Mouse (Mus musculus): ENCODE results near the gene Tpi1. TPM values are rescaled to one million over a fixed set of nuclear protein-coding genes. Genes with fewer than 3 reads are reported as not detected.

The Tpi1 gene
- polyA plus RNA-seq (2014; fragmentation: Nextera tagmentation; extraction: Ambion mirVana), result 861 and 874 TPM in 2 replicates

- Histone ChIP-seq H3K27me3 (replicated peaks; ENCODE audit: control insufficient read depth, insufficient read depth, low read length) (no peaks in the 10 kb centered on the region), H3K4me1 (ENCODE audit: control insufficient read depth, insufficient read depth, low read length) (peaks cover 11% of the 10 kb centered on the region), H3K36me3 (ENCODE audit: control insufficient read depth, insufficient read depth, low read length) (peaks cover 53% of the 10 kb centered on the region), H3K4me2 (ENCODE audit: low read depth, low read length) (peak within 1 kb of the TSS; percentile 88), H3K4me3 (ENCODE audit: low read depth, low read length) (peak within 1 kb of the TSS; percentile 72), H3K27ac (replicated peaks; ENCODE audit: low read depth, low read length) (peak within 1 kb of the TSS; percentile 89), H3K9me3 (ENCODE audit: control insufficient read depth, low read length) (no peaks in the 10 kb centered on the region), H3K9ac (ENCODE audit: low read depth, low read length) (peak within 1 kb of the TSS; percentile 85)
- WGBS, result under 1% methylated on average over 22 of the region's 22 CpGs
- ATAC-seq (ENCODE audit: low read depth) (peak; percentile 90), DNase-seq (ENCODE audit: low spot score) (peak; percentile 95)
These were observed at the start of gene Tpi1 for GRCm38 (mm10) chr6:124813933-124814332. TSS of gene Tpi1 (minus strand) at chr6:124814296.

GRCm38 (mm10) chr6:124863125-124863657 lies 49.1 kb upstream of the Tpi1 start:
- Histone ChIP-seq H3K36me3 (ENCODE audit: control insufficient read depth, insufficient read depth, low read length) (no peaks in the 10 kb centered on the region), H3K9ac (ENCODE audit: low read depth, low read length) (peak overlapping the region; percentile 76), H3K4me2 (ENCODE audit: low read depth, low read length) (peak overlapping the region; percentile 95), H3K27ac (replicated peaks; ENCODE audit: low read depth, low read length) (peak overlapping the region; percentile 48; the same call in 1 of the 2 replicates), H3K4me1 (ENCODE audit: control insufficient read depth, insufficient read depth, low read length) (peaks cover 10% of the 10 kb centered on the region), H3K27me3 (replicated peaks; ENCODE audit: control insufficient read depth, insufficient read depth, low read length) (no peaks in the 10 kb centered on the region), H3K4me3 (ENCODE audit: low read depth, low read length) (peak overlapping the region; percentile 57), H3K9me3 (ENCODE audit: control insufficient read depth, low read length) (no peaks in the 10 kb centered on the region)
- WGBS, result under 1% methylated on average over 11 of the region's 16 CpGs
- no peak for DNase-seq (ENCODE audit: low spot score)
- ATAC-seq (ENCODE audit: low read depth), result peak; percentile 17; the same call in 1 of the 2 replicates

- peak overlapping the region; percentile 57 for H3K4me3 ChIP-seq (ENCODE audit: low read depth, low read length)
- H3K9me3 ChIP-seq (ENCODE audit: control insufficient read depth, low read length), result no peaks in the 10 kb centered on the region
- WGBS, result 10% methylated on average over 8 of the region's 8 CpGs
- peak overlapping the region; percentile 76 for H3K9ac ChIP-seq (ENCODE audit: low read depth, low read length)
- DNase-seq (ENCODE audit: low spot score) (no peak), ATAC-seq (ENCODE audit: low read depth) (no peak)
- no peak overlapping the region for H3K27ac ChIP-seq (replicated peaks; ENCODE audit: low read depth, low read length)
- H3K36me3 ChIP-seq (ENCODE audit: control insufficient read depth, insufficient read depth, low read length), result no peaks in the 10 kb centered on the region
- peak overlapping the region; percentile 95 for H3K4me2 ChIP-seq (ENCODE audit: low read depth, low read length)
- no peaks in the 10 kb centered on the region for H3K27me3 ChIP-seq (replicated peaks; ENCODE audit: control insufficient read depth, insufficient read depth, low read length)
- peaks cover 11% of the 10 kb centered on the region for H3K4me1 ChIP-seq (ENCODE audit: control insufficient read depth, insufficient read depth, low read length)
These were observed 48.5 kb upstream of the Tpi1 start for GRCm38 (mm10) chr6:124862406-124863124.

- H3K9ac ChIP-seq (ENCODE audit: low read depth, low read length), result 0 out of 2 replicates have a peak overlapping the region, but pooled peaks have one; percentile 30
- no peak overlapping the region; the same call in 1 of the 2 replicates for H3K4me2 ChIP-seq (ENCODE audit: low read depth, low read length)
- H3K9me3 ChIP-seq (ENCODE audit: control insufficient read depth, low read length), result no peaks in the 10 kb centered on the region
- DNase-seq (ENCODE audit: low spot score) (no peak), ATAC-seq (ENCODE audit: low read depth) (no peak)
- peaks cover 11% of the 10 kb centered on the region for H3K4me1 ChIP-seq (ENCODE audit: control insufficient read depth, insufficient read depth, low read length)
- no peak overlapping the region for H3K4me3 ChIP-seq (ENCODE audit: low read depth, low read length)
- no peaks in the 10 kb centered on the region for H3K36me3 ChIP-seq (ENCODE audit: control insufficient read depth, insufficient read depth, low read length)
- 20% methylated on average over 3 of the region's 3 CpGs for WGBS
- no peaks in the 10 kb centered on the region for H3K27me3 ChIP-seq (replicated peaks; ENCODE audit: control insufficient read depth, insufficient read depth, low read length)
- H3K27ac ChIP-seq (replicated peaks; ENCODE audit: low read depth, low read length), result no peak overlapping the region
These were observed 47.7 kb upstream of the Tpi1 start for GRCm38 (mm10) chr6:124861802-124862201.

GRCm38 (mm10) chr6:124861266-124861665 lies 47.2 kb upstream of the Tpi1 start:
- ATAC-seq (ENCODE audit: low read depth) (no peak), DNase-seq (ENCODE audit: low spot score) (no peak)
- 0 out of 2 replicates have a peak overlapping the region, but pooled peaks have one; percentile 30 for H3K9ac ChIP-seq (ENCODE audit: low read depth, low read length)
- WGBS, result 88% methylated on average over 17 of the region's 19 CpGs
- no peaks in the 10 kb centered on the region for H3K27me3 ChIP-seq (replicated peaks; ENCODE audit: control insufficient read depth, insufficient read depth, low read length)
- no peak overlapping the region for H3K4me2 ChIP-seq (ENCODE audit: low read depth, low read length)
- no peak overlapping the region for H3K4me3 ChIP-seq (ENCODE audit: low read depth, low read length)
- no peaks in the 10 kb centered on the region for H3K9me3 ChIP-seq (ENCODE audit: control insufficient read depth, low read length)
- peaks cover 12% of the 10 kb centered on the region for H3K4me1 ChIP-seq (ENCODE audit: control insufficient read depth, insufficient read depth, low read length)
- no peak overlapping the region for H3K27ac ChIP-seq (replicated peaks; ENCODE audit: low read depth, low read length)
- no peaks in the 10 kb centered on the region for H3K36me3 ChIP-seq (ENCODE audit: control insufficient read depth, insufficient read depth, low read length)

GRCm38 (mm10) chr6:124860511-124860910 lies 46.4 kb upstream of the Tpi1 start:
- Histone ChIP-seq H3K4me3 (ENCODE audit: low read depth, low read length) (no peak overlapping the region), H3K27ac (replicated peaks; ENCODE audit: low read depth, low read length) (no peak overlapping the region), H3K9me3 (ENCODE audit: control insufficient read depth, low read length) (no peaks in the 10 kb centered on the region), H3K27me3 (replicated peaks; ENCODE audit: control insufficient read depth, insufficient read depth, low read length) (no peaks in the 10 kb centered on the region), H3K36me3 (ENCODE audit: control insufficient read depth, insufficient read depth, low read length) (no peaks in the 10 kb centered on the region), H3K4me1 (ENCODE audit: control insufficient read depth, insufficient read depth, low read length) (peaks cover 18% of the 10 kb centered on the region), H3K4me2 (ENCODE audit: low read depth, low read length) (no peak overlapping the region), H3K9ac (ENCODE audit: low read depth, low read length) (0 out of 2 replicates have a peak overlapping the region, but pooled peaks have one; percentile 35)
- no peak for ATAC-seq (ENCODE audit: low read depth)
- 76% methylated on average over 6 of the region's 9 CpGs for WGBS
- no peak for DNase-seq (ENCODE audit: low spot score)

GRCm38 (mm10) chr6:124859725-124860124 lies 45.6 kb upstream of the Tpi1 start:
- peaks cover 18% of the 10 kb centered on the region for H3K4me1 ChIP-seq (ENCODE audit: control insufficient read depth, insufficient read depth, low read length)
- peak overlapping the region; percentile 16; the same call in 1 of the 2 replicates for H3K27ac ChIP-seq (replicated peaks; ENCODE audit: low read depth, low read length)

GRCm38 (mm10) chr6:124858561-124859318 lies 44.6 kb upstream of the Tpi1 start:
- Histone ChIP-seq H3K4me3 (ENCODE audit: low read depth, low read length) (peak overlapping the region; percentile 83; the same call in 1 of the 2 replicates), H3K4me1 (ENCODE audit: control insufficient read depth, insufficient read depth, low read length) (peaks cover 18% of the 10 kb centered on the region), H3K9ac (ENCODE audit: low read depth, low read length) (peak overlapping the region; percentile 98; the same call in 1 of the 2 replicates), H3K9me3 (ENCODE audit: control insufficient read depth, low read length) (no peaks in the 10 kb centered on the region), H3K27me3 (replicated peaks; ENCODE audit: control insufficient read depth, insufficient read depth, low read length) (no peaks in the 10 kb centered on the region), H3K36me3 (ENCODE audit: control insufficient read depth, insufficient read depth, low read length) (peaks cover 14% of the 10 kb centered on the region), H3K27ac (replicated peaks; ENCODE audit: low read depth, low read length) (peak overlapping the region; percentile 99; the same call in 1 of the 2 replicates), H3K4me2 (ENCODE audit: low read depth, low read length) (peak overlapping the region; percentile 74)
- no peak for ATAC-seq (ENCODE audit: low read depth)
- WGBS, result 80% methylated on average over 23 of the region's 28 CpGs
- DNase-seq (ENCODE audit: low spot score), result no peak

More at GRCm38 (mm10) chr6:124859725-124860124, 45.6 kb upstream of the Tpi1 start:
- WGBS, result 7% methylated on average over 12 of the region's 12 CpGs
- peaks cover 5% of the 10 kb centered on the region; the same call in 1 of the 2 replicates for H3K36me3 ChIP-seq (ENCODE audit: control insufficient read depth, insufficient read depth, low read length)
- no peak overlapping the region for H3K4me2 ChIP-seq (ENCODE audit: low read depth, low read length)
- peak; percentile 77 for DNase-seq (ENCODE audit: low spot score)
- H3K27me3 ChIP-seq (replicated peaks; ENCODE audit: control insufficient read depth, insufficient read depth, low read length), result no peaks in the 10 kb centered on the region
- H3K9me3 ChIP-seq (ENCODE audit: control insufficient read depth, low read length), result no peaks in the 10 kb centered on the region
- H3K4me3 ChIP-seq (ENCODE audit: low read depth, low read length), result no peak overlapping the region
- ATAC-seq (ENCODE audit: low read depth), result 0 out of 2 replicates have a peak, but pooled peaks have one; percentile 4
- 0 out of 2 replicates have a peak overlapping the region, but pooled peaks have one; percentile 35 for H3K9ac ChIP-seq (ENCODE audit: low read depth, low read length)
